Comparison of ENCODE assay signal across 31 mouse cellular contexts in genomic region chr5:3696031-3696430, GRCm38 (mm10). TPM values are rescaled to one million over a fixed set of nuclear protein-coding genes. Genes with fewer than 3 reads are reported as not detected.
"Had no signal": no experiment of that assay in that cellular context is flagged by ENCODE, and none has a peak within 500 bp of the region (broad histone marks: within the 10 kb centered on the region; RNA-seq: fewer than 3 reads in every experiment).

No protein-coding gene starts in this region.

- H3K9ac ChIP-seq: intestine, embryonic 15.5 days; liver, embryonic 13.5 days; neural tube, embryonic 12.5 days; neural tube, embryonic 15.5 days had no signal

- H3K9me3 ChIP-seq: intestine, embryonic 15.5 days; liver, embryonic 13.5 days; megakaryocyte, embryonic 14.5 days; neural tube, embryonic 12.5 days; neural tube, embryonic 15.5 days had no signal

- H3K4me1 ChIP-seq: intestine, embryonic 15.5 days; liver, embryonic 13.5 days; midbrain, embryonic 10.5 days; neural tube, embryonic 12.5 days; neural tube, embryonic 15.5 days had no signal

- H3K27ac ChIP-seq: intestine, embryonic 15.5 days; liver, embryonic 13.5 days; midbrain, embryonic 10.5 days; neural tube, embryonic 12.5 days; neural tube, embryonic 15.5 days had no signal

- H3K4me3 ChIP-seq: intestine, embryonic 15.5 days; liver, embryonic 13.5 days; megakaryocyte, embryonic 14.5 days; midbrain, embryonic 10.5 days; neural tube, embryonic 12.5 days; neural tube, embryonic 15.5 days had no signal

- DNase-seq: kidney, adult 18-20 months; kidney, adult 9 months; kidney, postnatal 14 days; kidney, postnatal 4 days; layer of hippocampus, adult 9-11 months; liver, embryonic 13.5 days; lung, adult 2 months; lung, postnatal 14 days; lung, postnatal 4 days; midbrain, embryonic 14.5 days; right cerebral cortex, adult 18-20 months; right cerebral cortex, postnatal 14 days; right cerebral cortex, postnatal 4 days; thymus, adult 18-20 months; thymus, postnatal 36 days had no signal

- ATAC-seq: intestine, embryonic 15.5 days had no signal

- H3K27me3 ChIP-seq: intestine, embryonic 15.5 days; liver, embryonic 13.5 days; megakaryocyte, embryonic 14.5 days; neural tube, embryonic 12.5 days; neural tube, embryonic 15.5 days had no signal

- H3K4me2 ChIP-seq: intestine, embryonic 15.5 days; liver, embryonic 13.5 days; neural tube, embryonic 12.5 days; neural tube, embryonic 15.5 days had no signal

- H3K36me3 ChIP-seq: intestine, embryonic 15.5 days had no signal

RNA-seq across cellular contexts. Expression of gene Tmbim7, which starts 45.0 kb away (rescaled TPM):
- total RNA-seq: layer of hippocampus, adult 18-20 months; layer of hippocampus, postnatal 25 days; left cerebral cortex, adult 18-20 months; left cerebral cortex, postnatal 25 days; liver, adult 2 months had no signal
- polyA plus RNA-seq: intestine, embryonic 15.5 days; kidney, embryonic 16.5 days; limb, embryonic 11.5 days; liver, adult 2 months; liver, embryonic 13.5 days; liver, embryonic 16.5 days; lung, adult 2 months; lung, embryonic 16.5 days; midbrain, embryonic 10.5 days; midbrain, embryonic 14.5 days; neural tube, embryonic 12.5 days; neural tube, embryonic 15.5 days; stomach, embryonic 16.5 days; urinary bladder, adult 2 months had no signal
